Mouse (Mus musculus): ENCODE measurements at regions not wholly inside any gene's neighbourhood (a gene's known extent, or its start where the extent isn't known, plus 50 kb on each side); places are given as distances from the start of the nearest gene placed in this dataset.
"Not testable (repeated sequence)": the region's sequence is repeated elsewhere in the genome, so short reads cannot be mapped to it uniquely, and the experiment has no call there.

DNA sequence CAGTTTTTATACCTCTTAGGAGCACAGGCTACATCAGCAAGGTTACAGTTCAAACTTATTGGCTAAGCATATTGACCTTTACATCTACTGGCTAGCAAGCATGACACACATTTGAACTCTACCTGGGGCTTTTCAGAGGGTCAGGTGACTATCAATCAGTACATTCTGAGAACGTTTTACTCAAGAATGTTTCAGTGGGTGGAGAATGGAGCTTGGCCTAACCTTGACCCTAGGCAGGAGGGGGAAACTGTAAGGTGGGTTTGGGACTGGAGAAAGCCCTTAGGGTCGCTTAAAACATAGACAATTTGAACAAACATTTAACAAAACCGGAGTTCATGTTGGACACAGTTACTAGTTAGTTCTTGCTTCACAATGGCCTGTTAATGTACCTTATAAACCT is 1330.1 kb upstream of the Adam24 start:
- WGBS, result 50% methylated on average over 3 of the region's 3 CpGs

DNA sequence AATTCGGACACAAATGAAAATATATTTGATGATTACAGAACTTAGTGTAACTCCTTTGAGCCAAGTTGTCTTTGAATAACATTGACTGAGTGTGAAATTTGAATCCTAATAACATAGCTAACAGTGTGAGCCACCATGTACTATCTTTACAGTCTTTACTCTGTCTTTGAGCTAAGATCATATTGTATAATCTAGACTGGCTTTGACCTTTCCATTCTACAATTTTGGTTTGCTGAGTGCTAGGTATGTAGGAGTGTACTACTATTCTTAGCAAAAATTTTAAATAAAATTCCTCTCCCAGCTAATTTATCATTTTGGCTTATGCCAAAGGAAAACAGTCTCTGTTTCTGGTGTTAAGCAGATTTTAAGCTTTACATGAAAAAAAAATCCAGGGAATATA is 1328.4 kb upstream of the Adam24 start:
- Histone ChIP-seq H3K27ac (ENCODE audit: low read depth, low read length) (no peak overlapping the region), H3K9ac (ENCODE audit: low read depth, low read length) (no peak overlapping the region), H3K36me3 (ENCODE audit: control insufficient read depth, insufficient read depth, low read length) (no peaks in the 10 kb centered on the region), H3K9me3 (ENCODE audit: control insufficient read depth, low read length) (no peaks in the 10 kb centered on the region), H3K4me2 (replicated peaks; ENCODE audit: low read depth, low read length) (no peak overlapping the region), H3K4me3 (ENCODE audit: low read length) (no peak overlapping the region), H3K4me1 (ENCODE audit: control insufficient read depth, insufficient read depth, low read length) (no peaks in the 10 kb centered on the region), H3K27me3 (ENCODE audit: control insufficient read depth, insufficient read depth, low read length) (no peaks in the 10 kb centered on the region)
- ATAC-seq (ENCODE audit: low FRiP score, low TSS enrichment), result no peak
- 88% methylated on average over 1 of the region's 1 CpGs for WGBS

More for the DNA sequence above, 1330.1 kb upstream of the Adam24 start:
- Histone ChIP-seq H3K27ac (ENCODE audit: low read depth, low read length) (no peak overlapping the region), H3K9ac (ENCODE audit: low read depth, low read length) (no peak overlapping the region), H3K36me3 (ENCODE audit: control insufficient read depth, insufficient read depth, low read length) (no peaks in the 10 kb centered on the region), H3K4me1 (ENCODE audit: control insufficient read depth, insufficient read depth, low read length) (no peaks in the 10 kb centered on the region), H3K4me3 (ENCODE audit: low read length) (no peak overlapping the region), H3K4me2 (replicated peaks; ENCODE audit: low read depth, low read length) (no peak overlapping the region), H3K27me3 (ENCODE audit: control insufficient read depth, insufficient read depth, low read length) (no peaks in the 10 kb centered on the region), H3K9me3 (ENCODE audit: control insufficient read depth, low read length) (no peaks in the 10 kb centered on the region)
- ATAC-seq (ENCODE audit: low FRiP score, low TSS enrichment), result no peak

DNA sequence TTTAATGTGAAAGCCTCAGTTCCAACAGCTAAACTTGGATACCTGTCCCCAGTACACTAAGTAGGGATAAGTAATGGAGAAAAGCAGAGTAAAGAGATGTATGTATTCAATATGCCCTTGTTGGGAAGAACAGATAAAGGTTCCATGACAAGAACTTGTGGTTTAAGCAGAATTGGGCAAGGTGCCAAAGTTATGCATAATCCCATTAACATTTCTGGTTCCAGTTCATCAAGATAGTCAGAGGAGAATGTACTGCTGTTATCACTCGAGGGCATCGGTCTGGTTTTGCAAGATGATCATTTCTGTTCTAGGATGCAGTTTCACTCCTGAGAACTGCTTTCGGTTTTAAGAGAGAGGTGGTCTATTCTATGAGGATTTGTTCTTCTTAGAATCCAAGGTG is 1325.9 kb upstream of the Adam24 start:
- no peak overlapping the region for H3K27ac ChIP-seq (ENCODE audit: low read depth, low read length)
- H3K27me3 ChIP-seq (ENCODE audit: control insufficient read depth, insufficient read depth, low read length), result no peaks in the 10 kb centered on the region
- H3K4me3 ChIP-seq (ENCODE audit: low read length), result no peak overlapping the region
- no peak overlapping the region for H3K9ac ChIP-seq (ENCODE audit: low read depth, low read length)
- H3K36me3 ChIP-seq (ENCODE audit: control insufficient read depth, insufficient read depth, low read length), result no peaks in the 10 kb centered on the region
- no peak overlapping the region for H3K4me2 ChIP-seq (replicated peaks; ENCODE audit: low read depth, low read length)
- 80% methylated on average over 3 of the region's 3 CpGs for WGBS
- ATAC-seq (ENCODE audit: low FRiP score, low TSS enrichment), result no peak
- H3K9me3 ChIP-seq (ENCODE audit: control insufficient read depth, low read length), result no peaks in the 10 kb centered on the region
- no peaks in the 10 kb centered on the region for H3K4me1 ChIP-seq (ENCODE audit: control insufficient read depth, insufficient read depth, low read length)

DNA sequence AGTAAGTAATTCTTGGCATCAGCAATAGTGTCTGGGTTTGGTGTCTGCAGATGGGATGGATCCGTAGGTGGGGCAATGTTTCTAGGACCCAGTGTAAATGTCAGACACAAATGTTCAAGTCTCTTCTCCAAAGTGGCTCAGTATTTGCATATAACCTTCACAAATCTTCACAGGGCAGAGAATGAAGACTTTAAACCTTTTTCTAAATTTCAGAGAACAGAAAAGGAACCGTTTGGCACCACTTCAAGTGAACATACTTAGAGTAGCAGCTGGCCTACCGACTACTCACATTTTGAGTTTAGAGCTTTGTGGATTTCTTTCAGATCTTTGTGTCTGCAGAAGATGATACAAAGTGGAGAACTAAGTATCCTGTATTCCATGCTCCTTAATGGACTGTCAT is 1319.5 kb upstream of the Adam24 start:
- Histone ChIP-seq H3K27me3 (ENCODE audit: control insufficient read depth, insufficient read depth, low read length) (no peaks in the 10 kb centered on the region), H3K9me3 (ENCODE audit: control insufficient read depth, low read length) (no peaks in the 10 kb centered on the region), H3K4me2 (replicated peaks; ENCODE audit: low read depth, low read length) (no peak overlapping the region), H3K9ac (ENCODE audit: low read depth, low read length) (no peak overlapping the region), H3K4me1 (ENCODE audit: control insufficient read depth, insufficient read depth, low read length) (no peaks in the 10 kb centered on the region), H3K4me3 (ENCODE audit: low read length) (no peak overlapping the region), H3K36me3 (ENCODE audit: control insufficient read depth, insufficient read depth, low read length) (no peaks in the 10 kb centered on the region), H3K27ac (ENCODE audit: low read depth, low read length) (no peak overlapping the region)
- ATAC-seq (ENCODE audit: low FRiP score, low TSS enrichment), result no peak
- 89% methylated on average over 3 of the region's 3 CpGs for WGBS

DNA sequence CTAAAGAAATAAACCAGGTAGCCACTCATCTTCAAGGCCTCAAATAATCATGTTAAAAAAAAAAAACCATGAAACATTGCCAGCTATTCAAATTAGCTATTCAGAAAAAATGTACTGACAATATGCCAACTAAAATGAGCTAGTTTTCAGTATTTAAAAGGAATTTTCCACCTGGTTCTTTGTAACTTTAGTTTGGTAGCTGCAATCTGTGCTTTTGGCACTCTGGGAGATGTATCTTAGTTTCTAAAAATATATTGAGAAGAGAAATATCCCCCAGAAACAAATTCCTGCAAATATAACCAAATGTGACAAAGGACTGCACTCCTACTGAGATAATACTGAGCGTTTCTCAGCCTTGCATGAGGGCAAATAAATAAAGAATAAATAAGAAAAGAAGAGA is 1317.8 kb upstream of the Adam24 start:
- Histone ChIP-seq H3K9ac (ENCODE audit: low read depth, low read length) (no peak overlapping the region), H3K4me3 (ENCODE audit: low read length) (no peak overlapping the region), H3K27me3 (ENCODE audit: control insufficient read depth, insufficient read depth, low read length) (no peaks in the 10 kb centered on the region), H3K36me3 (ENCODE audit: control insufficient read depth, insufficient read depth, low read length) (no peaks in the 10 kb centered on the region), H3K9me3 (ENCODE audit: control insufficient read depth, low read length) (no peaks in the 10 kb centered on the region), H3K4me2 (replicated peaks; ENCODE audit: low read depth, low read length) (no peak overlapping the region), H3K27ac (ENCODE audit: low read depth, low read length) (no peak overlapping the region), H3K4me1 (ENCODE audit: control insufficient read depth, insufficient read depth, low read length) (no peaks in the 10 kb centered on the region)
- ATAC-seq (ENCODE audit: low FRiP score, low TSS enrichment), result no peak
- WGBS, result 90% methylated on average over 1 of the region's 1 CpGs

DNA sequence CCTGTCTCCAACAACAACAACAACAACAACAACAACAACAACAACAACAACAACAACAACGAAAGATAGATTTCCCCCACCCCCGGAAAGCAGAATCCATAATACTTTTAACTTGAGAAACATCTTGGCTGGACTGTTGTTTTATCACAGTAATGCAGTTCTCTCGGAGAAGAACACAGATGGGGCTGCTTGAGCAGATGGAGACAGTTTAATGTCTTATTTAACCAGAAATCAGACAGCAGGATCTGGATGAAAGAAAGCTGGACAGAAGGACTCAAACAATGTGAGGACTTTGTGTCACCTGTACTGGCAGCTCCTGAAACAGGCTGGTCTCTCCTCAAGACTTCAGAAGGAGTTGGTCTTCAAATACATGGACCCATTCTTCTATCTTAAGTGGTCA is 1317.0 kb upstream of the Adam24 start:
- H3K9me3 ChIP-seq (ENCODE audit: control insufficient read depth, low read length), result no peaks in the 10 kb centered on the region
- H3K27ac ChIP-seq (ENCODE audit: low read depth, low read length), result no peak overlapping the region
- no peaks in the 10 kb centered on the region for H3K4me1 ChIP-seq (ENCODE audit: control insufficient read depth, insufficient read depth, low read length)
- no peak overlapping the region for H3K9ac ChIP-seq (ENCODE audit: low read depth, low read length)
- no peak overlapping the region for H3K4me3 ChIP-seq (ENCODE audit: low read length)
- WGBS, result 88% methylated on average over 3 of the region's 3 CpGs
- no peaks in the 10 kb centered on the region for H3K36me3 ChIP-seq (ENCODE audit: control insufficient read depth, insufficient read depth, low read length)
- no peak for ATAC-seq (ENCODE audit: low FRiP score, low TSS enrichment)
- no peaks in the 10 kb centered on the region for H3K27me3 ChIP-seq (ENCODE audit: control insufficient read depth, insufficient read depth, low read length)
- H3K4me2 ChIP-seq (replicated peaks; ENCODE audit: low read depth, low read length), result no peak overlapping the region

DNA sequence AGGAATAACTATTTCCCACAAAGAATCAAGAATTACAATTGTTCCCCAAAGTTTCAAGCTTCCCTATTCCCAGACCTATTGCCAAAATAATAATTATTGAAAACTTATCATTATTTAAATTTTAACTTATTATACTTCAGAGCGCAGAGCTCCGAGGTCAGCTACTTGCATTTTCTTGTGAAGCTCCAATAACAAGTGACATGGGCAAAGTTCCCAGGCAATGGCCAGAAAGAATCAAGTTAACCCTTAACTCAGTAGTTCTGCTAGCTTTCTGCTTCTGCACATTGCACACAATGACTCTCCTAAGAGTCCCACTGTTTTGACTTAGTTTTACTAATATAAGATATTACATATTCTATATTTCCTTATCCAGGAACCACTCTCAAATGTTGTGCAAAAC is 1308.5 kb upstream of the Adam24 start:
- H3K4me1 ChIP-seq (ENCODE audit: control insufficient read depth, insufficient read depth, low read length); H3K27ac ChIP-seq (ENCODE audit: low read depth, low read length); H3K36me3 ChIP-seq (ENCODE audit: control insufficient read depth, insufficient read depth, low read length); H3K9me3 ChIP-seq (ENCODE audit: control insufficient read depth, low read length); ATAC-seq (ENCODE audit: low FRiP score, low TSS enrichment); H3K4me2 ChIP-seq (replicated peaks; ENCODE audit: low read depth, low read length); H3K27me3 ChIP-seq (ENCODE audit: control insufficient read depth, insufficient read depth, low read length); H3K4me3 ChIP-seq (ENCODE audit: low read length); H3K9ac ChIP-seq (ENCODE audit: low read depth, low read length): not testable (repeated sequence)
- WGBS, result 67% methylated on average over 2 of the region's 2 CpGs
